10 mouse cellular contexts compared by ENCODE assay signal in the genomic region with DNA sequence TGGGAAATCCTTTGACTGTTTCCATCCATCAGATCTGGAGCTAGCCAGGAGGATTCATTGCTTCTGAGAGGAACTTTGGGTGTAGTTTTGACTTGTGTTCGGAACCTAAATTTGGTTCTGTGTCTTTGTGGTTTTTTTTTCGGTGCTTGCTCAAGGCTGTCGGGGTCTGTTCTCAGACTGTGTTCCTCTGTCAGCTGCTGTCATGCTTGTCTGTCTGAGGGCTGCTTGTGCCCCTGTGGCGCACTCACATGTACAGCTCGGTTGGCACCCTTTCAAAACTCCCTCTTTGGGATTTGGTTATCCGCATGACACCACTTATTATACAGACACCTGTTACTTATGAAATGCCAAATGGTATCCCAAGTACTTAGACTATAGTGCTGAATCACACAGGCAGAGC. TPM values are rescaled to one million over a fixed set of nuclear protein-coding genes. Genes with fewer than 3 reads are reported as not detected.
DNase-seq lines count a peak whose midpoint lies in the region; ATAC-seq and TF ChIP-seq lines count a peak whose summit lies in the region.
"Had no signal": no experiment of that assay in that cellular context is flagged by ENCODE, and none has a peak within 500 bp of the region (broad histone marks: within the 10 kb centered on the region; RNA-seq: fewer than 3 reads in every experiment).

No protein-coding gene starts in this region.

- H3K9ac ChIP-seq in embryonic facial prominence, embryonic 13.5 days, result no peak overlapping the region
- no peak overlapping the region for H3K9ac ChIP-seq in intestine, embryonic 15.5 days
- H3K9ac ChIP-seq in midbrain, postnatal 0 days (replicated peaks; ENCODE audit: low read length, poor library complexity, severe bottlenecking), result no peak overlapping the region

- peaks cover 3% of the 10 kb centered on the region for H3K36me3 ChIP-seq in kidney, adult 2 months (ENCODE audit: control insufficient read depth, insufficient read depth, low read length)
- peaks cover 37% of the 10 kb centered on the region for H3K36me3 ChIP-seq in embryonic facial prominence, embryonic 13.5 days
- peaks cover 18% of the 10 kb centered on the region for H3K36me3 ChIP-seq in intestine, embryonic 15.5 days
- peaks cover 20% of the 10 kb centered on the region for H3K36me3 ChIP-seq in midbrain, postnatal 0 days (ENCODE audit: insufficient read depth, low read length)

- no peak for TF ChIP-seq CTCF in kidney, adult 2 months (conservative IDR thresholded peaks at IDR 0.05; ENCODE audit: insufficient read depth, insufficient read length, low read depth, low read length)
- no peak for TF ChIP-seq CTCF in midbrain, postnatal 0 days (IDR thresholded peaks at IDR 0.05)

- 72% methylated on average over 6 of the region's 6 CpGs for WGBS in kidney, adult 2 months
- WGBS in embryonic facial prominence, embryonic 13.5 days, result 87% methylated on average over 6 of the region's 6 CpGs
- whole genome bisulfite sequencing in intestine, embryonic 15.5 days, result 92% methylated on average over 6 of the region's 6 CpGs
- WGBS in midbrain, postnatal 0 days, result 88% methylated on average over 6 of the region's 6 CpGs

- no peaks in the 10 kb centered on the region for H3K27me3 ChIP-seq in kidney, adult 2 months (replicated peaks; ENCODE audit: control insufficient read depth, insufficient read depth, low read length)
- no peaks in the 10 kb centered on the region for H3K27me3 ChIP-seq in embryonic facial prominence, embryonic 13.5 days
- no peaks in the 10 kb centered on the region for H3K27me3 ChIP-seq in intestine, embryonic 15.5 days (replicated peaks)
- no peaks in the 10 kb centered on the region for H3K27me3 ChIP-seq in midbrain, postnatal 0 days (ENCODE audit: insufficient read depth, low read length)

- H3K4me3 ChIP-seq in kidney, adult 2 months (ENCODE audit: insufficient read depth, low read depth, low read length), result peak overlapping the region; percentile 7; the same call in 1 of the 2 replicates
- peak overlapping the region; percentile 98; the same call in 1 of the 2 replicates for H3K4me3 ChIP-seq in embryonic facial prominence, embryonic 13.5 days
- H3K4me3 ChIP-seq in intestine, embryonic 15.5 days (replicated peaks), result 0 out of 2 replicates have a peak overlapping the region, but pooled peaks have one; percentile 93
- peak overlapping the region; percentile 98; the same call in 1 of the 2 replicates for H3K4me3 ChIP-seq in midbrain, postnatal 0 days (ENCODE audit: low read depth, low read length)

- H3K9me3 ChIP-seq in embryonic facial prominence, embryonic 13.5 days, result no peaks in the 10 kb centered on the region
- H3K9me3 ChIP-seq in intestine, embryonic 15.5 days, result no peaks in the 10 kb centered on the region
- no peaks in the 10 kb centered on the region for H3K9me3 ChIP-seq in midbrain, postnatal 0 days (ENCODE audit: low read length)
- H3K9me3 ChIP-seq: heart, embryonic 10.5 days had no signal

- no peak for ATAC-seq in embryonic facial prominence, embryonic 13.5 days (ENCODE audit: insufficient number of reproducible peaks, insufficient read depth, low FRiP score, low TSS enrichment, low read depth)
- ATAC-seq in intestine, embryonic 15.5 days, result no peak
- ATAC-seq in midbrain, postnatal 0 days (ENCODE audit: low FRiP score), result no peak

- H3K27ac ChIP-seq in kidney, adult 2 months (ENCODE audit: insufficient read depth, low read depth, low read length), result no peak overlapping the region
- H3K27ac ChIP-seq in embryonic facial prominence, embryonic 13.5 days, result no peak overlapping the region
- no peak overlapping the region for H3K27ac ChIP-seq in intestine, embryonic 15.5 days
- no peak overlapping the region for H3K27ac ChIP-seq in midbrain, postnatal 0 days (ENCODE audit: low read depth, low read length)
- H3K27ac ChIP-seq: heart, embryonic 10.5 days had no signal

- no peak for TF ChIP-seq POLR2A in kidney, adult 2 months (IDR thresholded peaks at IDR 0.05; ENCODE audit: low read depth, low read length)

- H3K4me1 ChIP-seq in kidney, adult 2 months (ENCODE audit: control insufficient read depth, insufficient read depth, low read length), result peaks cover 4% of the 10 kb centered on the region; the same call in 1 of the 2 replicates
- peaks cover 16% of the 10 kb centered on the region for H3K4me1 ChIP-seq in embryonic facial prominence, embryonic 13.5 days
- peaks cover 7% of the 10 kb centered on the region; the same call in 1 of the 2 replicates for H3K4me1 ChIP-seq in intestine, embryonic 15.5 days (replicated peaks)
- H3K4me1 ChIP-seq in midbrain, postnatal 0 days (ENCODE audit: insufficient read depth, low read length), result peaks cover 8% of the 10 kb centered on the region; the same call in 1 of the 2 replicates

- DNase-seq in kidney, adult 2 months, result no peak
- no peak for DNase-seq in kidney, postnatal 4 days
- no peak for DNase-seq in midbrain, postnatal 0 days (ENCODE audit: low spot score)
- no peak for DNase-seq in frontal cortex, postnatal 25 days (ENCODE audit: low spot score in 2 of 2)
- DNase-seq in adipocyte (ENCODE audit: low spot score), result no peak
- no peak for DNase-seq in retina, embryonic 14.5 days (ENCODE audit: low spot score)
- DNase-seq: lung, postnatal 10 days had no signal

- H3K4me2 ChIP-seq in embryonic facial prominence, embryonic 13.5 days, result peak overlapping the region; percentile 91
- peak overlapping the region; percentile 77 for H3K4me2 ChIP-seq in intestine, embryonic 15.5 days (replicated peaks)
- H3K4me2 ChIP-seq in midbrain, postnatal 0 days (ENCODE audit: low read depth, low read length, poor library complexity, severe bottlenecking), result peak overlapping the region; percentile 86

RNA-seq across cellular contexts. Expression of a gene that starts 1.6 kb away (rescaled TPM):
- 173 and 194 TPM in 2 replicates for polyA plus RNA-seq in kidney, adult 2 months (2012; rRNA removed)
- 247 and 255 TPM in 2 replicates for polyA plus RNA-seq in embryonic facial prominence, embryonic 13.5 days (2015; fragmentation: Nextera tagmentation; extraction: Ambion mirVana)
- 228 and 249 TPM in 2 replicates for polyA plus RNA-seq in intestine, embryonic 15.5 days (2015; fragmentation: Nextera tagmentation; extraction: Ambion mirVana)
- 45.6 and 60.1 TPM in 2 replicates for total RNA-seq in midbrain, postnatal 0 days (2014; rRNA removed)
- 247 and 253 TPM in 2 replicates for polyA plus RNA-seq in midbrain, postnatal 0 days (2015; fragmentation: Nextera tagmentation; extraction: Ambion mirVana)

RNA-seq across cellular contexts. Expression of a gene that starts 28.4 kb away (rescaled TPM):
- 93.2 and 96.5 TPM in 2 replicates for polyA plus RNA-seq in kidney, adult 2 months (2012; rRNA removed)
- polyA plus RNA-seq in embryonic facial prominence, embryonic 13.5 days (2015; fragmentation: Nextera tagmentation; extraction: Ambion mirVana), result 70.6 and 76.0 TPM in 2 replicates
- polyA plus RNA-seq in intestine, embryonic 15.5 days (2015; fragmentation: Nextera tagmentation; extraction: Ambion mirVana), result 118 and 119 TPM in 2 replicates
- 20.9 and 23.9 TPM in 2 replicates for total RNA-seq in midbrain, postnatal 0 days (2014; rRNA removed)
- polyA plus RNA-seq in midbrain, postnatal 0 days (2015; fragmentation: Nextera tagmentation; extraction: Ambion mirVana), result 27.7 and 29.7 TPM in 2 replicates

Comparison
In these comparisons a context has a peak if more than half of its experiments do, and no peak if none do; other contexts are left out.
1. H3K4me3 ChIP-seq: peak in every context shown above with its lines; median percentile 98 in embryonic facial prominence, embryonic 13.5 days; 98 in midbrain, postnatal 0 days; 93 in intestine, embryonic 15.5 days; 7 in kidney, adult 2 months.